Mouse (Mus musculus) megakaryocyte, embryonic 14.5 days (primary cell): ENCODE measurements at regions not wholly inside any gene's neighbourhood (a gene's known extent, or its start where the extent isn't known, plus 50 kb on each side); places are given as distances from the start of the nearest gene placed in this dataset.

Experiments used
- H3K27me3 ChIP-seq: replicated peaks from 2 replicates; pipeline ENCODE3; 2012; ENCODE audit warnings: inconsistent platforms
- H3K36me3 ChIP-seq: replicated peaks from 2 replicates; pipeline ENCODE3; 2012; ENCODE audit warnings: low read length, inconsistent platforms, mixed read lengths
- H3K4me1 ChIP-seq: 2 replicates; pipeline ENCODE4 v1.6.1; 2012; ENCODE audit warnings: inconsistent platforms
- H3K4me3 ChIP-seq: replicated peaks from 2 replicates; pipeline ENCODE3; 2012; ENCODE audit warnings: moderate library complexity, mild to moderate bottlenecking, inconsistent platforms
- H3K9me3 ChIP-seq: 2 replicates; pipeline ENCODE4 v1.6.1; 2012; ENCODE audit warnings: inconsistent platforms
- FLI1 ChIP-seq: IDR thresholded peaks from 2 replicates; pipeline ENCODE4 v1.6.1; 2012; ENCODE audit warnings: low read length, inconsistent platforms, mixed read lengths
- GATA1 ChIP-seq: IDR thresholded peaks from 3 replicates; pipeline ENCODE4 v1.6.1; 2012; ENCODE audit warnings: mixed read lengths, low read length, inconsistent platforms, borderline replicate concordance

DNA sequence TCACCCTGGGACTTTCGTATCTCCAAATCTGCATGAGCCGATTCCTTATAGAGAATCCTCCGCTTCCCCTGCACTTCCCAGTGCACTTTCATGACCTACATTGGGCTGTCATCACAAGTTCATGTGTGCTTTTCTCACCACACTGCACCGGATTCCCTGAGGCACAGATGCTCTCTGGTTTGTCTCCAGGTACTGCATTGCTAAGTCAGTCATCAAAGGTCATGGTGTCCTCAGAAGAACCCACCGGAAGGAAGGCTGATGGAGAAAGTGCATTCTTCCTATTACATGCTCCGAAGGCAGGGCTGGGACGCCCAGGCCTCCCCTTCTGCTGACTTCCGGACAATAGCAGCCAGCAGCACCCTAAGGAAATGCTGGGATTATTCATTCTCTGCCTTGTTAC is 116.1 kb upstream of the Aldh1b1 start:
- peaks cover 20% of the 10 kb centered on the region for H3K27me3 ChIP-seq
- H3K4me3 ChIP-seq: no peak overlapping the region
- H3K9me3 ChIP-seq: no peaks in the 10 kb centered on the region
- TF ChIP-seq GATA1 (no peak), FLI1 (no peak)
- H3K36me3 ChIP-seq: no peaks in the 10 kb centered on the region
- no peaks in the 10 kb centered on the region for H3K4me1 ChIP-seq

DNA sequence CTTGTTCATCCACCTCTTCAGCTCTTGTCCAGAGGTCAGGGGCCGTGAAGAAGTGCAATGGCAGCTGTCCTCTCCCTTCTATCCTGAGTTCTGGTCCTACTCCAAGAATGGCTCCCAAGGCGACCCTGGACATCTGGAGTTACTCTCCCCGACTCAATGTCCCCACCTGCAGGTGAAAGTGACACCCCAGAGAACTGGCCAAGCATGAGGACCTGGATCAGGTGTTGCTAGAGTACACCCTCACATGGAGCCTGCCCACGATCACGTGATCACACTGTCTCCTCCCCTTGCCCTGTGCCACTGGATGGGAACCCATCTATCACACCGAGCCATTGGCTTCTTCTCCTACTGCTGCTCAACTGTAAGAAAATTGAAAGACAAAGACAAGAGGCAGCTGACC is 122.7 kb upstream of the Aldh1b1 start:
- TF ChIP-seq GATA1: no peak
- no peak for TF ChIP-seq FLI1
- Histone ChIP-seq H3K9me3 (no peaks in the 10 kb centered on the region), H3K36me3 (no peaks in the 10 kb centered on the region), H3K27me3 (peaks cover 20% of the 10 kb centered on the region), H3K4me3 (no peak overlapping the region), H3K4me1 (no peaks in the 10 kb centered on the region)

DNA sequence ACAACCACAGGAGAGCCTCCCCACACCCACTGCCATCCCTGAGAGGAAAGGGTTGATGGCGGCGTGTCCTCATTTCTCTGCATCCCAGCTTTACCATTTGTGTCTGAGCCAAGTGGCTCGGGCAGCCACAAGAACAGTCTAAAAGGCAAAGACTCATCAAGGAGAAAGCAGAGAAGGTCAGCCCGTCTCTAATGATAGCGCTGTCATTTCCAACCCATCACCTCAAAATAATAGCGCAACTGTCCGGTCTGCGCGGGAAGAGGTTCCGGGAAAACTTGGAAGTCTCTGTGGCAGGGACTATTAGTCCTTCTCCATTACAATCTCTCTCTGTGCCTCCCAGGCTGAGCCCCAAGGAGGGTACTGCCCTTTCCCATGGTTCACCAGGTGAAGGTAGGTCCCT is 124.5 kb upstream of the Aldh1b1 start:
- TF ChIP-seq GATA1: no peak
- TF ChIP-seq FLI1: no peak
- Histone ChIP-seq H3K36me3 (no peaks in the 10 kb centered on the region), H3K9me3 (no peaks in the 10 kb centered on the region), H3K4me3 (no peak overlapping the region), H3K4me1 (no peaks in the 10 kb centered on the region), H3K27me3 (peaks cover 20% of the 10 kb centered on the region)

DNA sequence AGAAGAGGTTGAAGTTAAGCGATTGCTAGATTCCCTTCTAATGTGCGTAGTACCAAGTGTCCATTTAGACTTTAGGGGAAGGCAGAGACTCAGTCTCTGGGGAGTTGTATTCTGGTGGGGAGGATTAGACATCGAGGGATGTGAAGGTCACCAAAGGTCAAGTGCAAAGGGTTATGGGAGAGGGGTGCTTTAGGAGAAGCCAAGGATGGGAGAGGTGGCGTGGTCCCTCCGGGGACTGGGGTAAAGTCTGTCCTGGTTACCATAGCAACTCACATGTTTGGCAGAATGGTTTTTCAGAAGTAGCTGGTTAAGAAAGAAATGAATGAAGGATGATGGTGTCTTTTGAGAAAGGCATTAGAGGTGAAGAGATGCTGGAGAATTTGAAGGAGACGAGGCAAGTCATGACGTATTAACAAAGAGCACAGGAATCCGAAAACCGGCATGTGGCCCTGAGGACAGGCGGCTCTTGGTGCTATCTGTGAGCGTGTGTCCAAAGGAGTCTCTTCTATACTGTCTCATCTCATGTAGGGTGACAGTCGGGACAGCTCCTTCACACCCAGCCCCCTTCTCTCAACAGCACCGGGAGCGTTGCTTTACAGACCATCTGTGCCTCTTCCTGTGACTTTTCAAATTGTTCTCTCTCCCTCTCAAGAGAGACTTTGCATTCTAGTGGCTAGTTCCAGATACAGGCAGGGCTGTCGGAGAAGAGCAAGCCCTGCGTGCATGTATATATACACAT is 125.6 kb upstream of the Aldh1b1 start:
- Histone ChIP-seq H3K4me1 (no peaks in the 10 kb centered on the region), H3K36me3 (no peaks in the 10 kb centered on the region), H3K27me3 (peaks cover 20% of the 10 kb centered on the region), H3K9me3 (no peaks in the 10 kb centered on the region), H3K4me3 (no peak overlapping the region)
- TF ChIP-seq GATA1 (no peak), FLI1 (no peak)

DNA sequence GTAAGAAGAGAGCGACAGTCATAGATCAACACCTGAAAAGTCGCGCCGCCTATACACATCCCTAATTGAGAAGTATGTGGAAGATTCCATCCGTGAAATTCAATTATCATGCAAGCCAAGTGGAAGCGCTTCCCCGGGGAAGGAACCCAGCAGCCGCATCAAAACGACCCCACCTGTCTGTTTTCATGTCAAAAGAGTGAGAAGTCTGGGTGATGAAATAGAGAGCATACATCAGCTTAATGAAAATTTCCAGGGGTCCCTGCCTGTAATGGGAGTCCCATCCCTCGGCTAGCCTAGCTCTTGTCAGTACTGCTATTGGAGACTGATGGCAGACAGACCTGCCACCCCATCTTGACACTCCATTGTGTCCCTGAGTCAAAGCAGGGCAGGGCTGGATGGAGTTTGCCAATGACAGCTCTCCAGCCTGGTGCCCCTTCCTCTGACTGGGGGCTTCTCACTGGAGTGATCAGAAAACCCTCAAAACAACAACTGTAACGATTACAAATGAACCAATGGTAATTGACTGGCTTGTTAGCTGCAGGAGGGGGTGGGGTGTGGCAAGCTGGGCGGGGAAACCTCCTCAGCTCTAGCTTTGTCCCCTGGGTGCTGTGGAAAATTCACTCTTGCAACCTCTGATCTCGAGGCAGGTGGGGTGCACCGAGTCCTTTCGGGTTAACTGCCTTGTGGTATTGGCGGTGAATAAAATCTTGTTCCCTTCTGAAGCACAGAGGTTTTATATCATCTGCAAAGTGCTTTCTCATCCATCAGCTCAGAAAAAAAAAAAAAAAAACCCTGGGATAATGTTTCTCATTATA is 126.4 kb upstream of the Aldh1b1 start:
- TF ChIP-seq GATA1: no peak
- TF ChIP-seq FLI1: no peak
- no peaks in the 10 kb centered on the region for H3K4me1 ChIP-seq
- peaks cover 20% of the 10 kb centered on the region for H3K27me3 ChIP-seq
- H3K4me3 ChIP-seq: no peak overlapping the region
- H3K9me3 ChIP-seq: no peaks in the 10 kb centered on the region
- H3K36me3 ChIP-seq: no peaks in the 10 kb centered on the region

DNA sequence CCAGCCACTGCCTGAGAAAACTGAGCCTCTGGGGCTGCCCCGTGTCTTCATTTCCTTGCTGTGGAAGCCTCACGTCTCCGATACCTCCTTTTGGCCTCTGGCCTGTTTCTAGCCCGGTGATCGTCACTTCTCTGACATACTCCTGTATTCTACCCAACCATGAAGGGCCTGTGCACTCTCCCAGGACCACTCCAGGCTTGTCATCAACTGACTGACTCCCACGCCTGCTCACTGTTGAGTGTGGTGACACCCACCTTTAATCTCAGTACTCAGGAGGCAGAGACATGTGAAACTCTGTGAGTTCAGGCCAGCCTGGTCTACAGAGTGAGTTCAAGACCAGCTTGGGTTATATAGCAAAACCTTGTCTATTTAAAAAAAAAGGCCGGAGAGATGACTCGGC is 132.1 kb upstream of the Shb start:
- TF ChIP-seq FLI1 (no peak), GATA1 (no peak)
- Histone ChIP-seq H3K4me1 (no peaks in the 10 kb centered on the region), H3K9me3 (no peaks in the 10 kb centered on the region), H3K36me3 (no peaks in the 10 kb centered on the region), H3K27me3 (peaks cover 4% of the 10 kb centered on the region), H3K4me3 (no peak overlapping the region)

DNA sequence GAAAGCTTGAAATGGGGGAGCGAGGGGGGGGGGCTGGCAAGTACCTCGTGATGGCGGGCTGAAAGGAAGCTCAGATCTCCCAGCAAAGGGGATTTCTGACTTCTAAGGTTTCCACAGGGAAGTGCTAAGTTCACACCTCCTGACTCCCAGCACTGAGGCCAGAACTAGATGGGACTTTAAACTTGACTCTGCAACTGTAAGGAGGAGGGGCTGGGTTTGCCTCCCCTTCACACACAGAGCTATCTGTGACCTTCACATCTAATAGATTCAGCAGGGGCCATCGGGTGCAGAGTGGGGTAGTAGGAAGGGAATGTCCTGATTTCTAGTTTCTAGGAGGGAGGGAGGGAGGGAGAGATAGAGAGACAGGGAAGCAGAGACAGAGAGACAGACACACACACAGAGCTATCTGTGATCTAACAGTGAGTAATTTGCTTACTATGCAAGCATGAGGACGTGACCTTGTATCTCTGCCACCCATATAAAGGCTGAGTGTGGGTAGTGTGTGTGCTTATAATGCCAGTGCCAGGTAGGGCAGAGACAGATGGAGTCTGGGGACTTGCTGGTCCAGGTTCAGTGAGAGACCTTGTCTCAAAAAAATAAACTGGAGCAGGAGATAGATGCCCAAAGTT is 125.2 kb upstream of the Shb start:
- H3K4me1 ChIP-seq: no peaks in the 10 kb centered on the region
- H3K27me3 ChIP-seq: peaks cover 5% of the 10 kb centered on the region
- H3K9me3 ChIP-seq: peaks cover 3% of the 10 kb centered on the region; the same call in 1 of the 2 replicates
- TF ChIP-seq FLI1 (no peak), GATA1 (no peak)
- H3K4me3 ChIP-seq: no peak overlapping the region
- no peaks in the 10 kb centered on the region for H3K36me3 ChIP-seq

DNA sequence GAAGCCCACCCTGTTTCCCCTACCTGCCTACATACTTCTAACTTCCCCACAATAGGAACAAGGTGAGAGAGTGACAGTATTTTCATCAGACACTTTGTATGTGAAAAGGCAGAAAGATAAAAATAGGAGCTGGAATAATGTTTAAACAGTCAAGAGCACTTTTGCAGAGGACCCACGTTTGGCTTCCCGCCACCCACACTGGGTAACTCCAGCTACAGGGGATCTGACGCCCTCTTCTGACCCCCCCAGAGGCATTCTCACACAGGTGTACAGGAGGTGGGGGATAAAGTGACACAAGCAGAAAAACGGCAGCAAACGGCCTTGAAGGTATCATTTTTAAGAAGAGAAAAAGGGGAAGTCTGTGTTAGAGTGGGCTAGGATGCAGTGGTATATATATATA is 123.5 kb upstream of the Shb start:
- Histone ChIP-seq H3K9me3 (peaks cover 3% of the 10 kb centered on the region; the same call in 1 of the 2 replicates), H3K4me3 (no peak overlapping the region), H3K27me3 (peaks cover 1% of the 10 kb centered on the region), H3K36me3 (no peaks in the 10 kb centered on the region), H3K4me1 (no peaks in the 10 kb centered on the region)
- TF ChIP-seq GATA1: no peak
- TF ChIP-seq FLI1: no peak

DNA sequence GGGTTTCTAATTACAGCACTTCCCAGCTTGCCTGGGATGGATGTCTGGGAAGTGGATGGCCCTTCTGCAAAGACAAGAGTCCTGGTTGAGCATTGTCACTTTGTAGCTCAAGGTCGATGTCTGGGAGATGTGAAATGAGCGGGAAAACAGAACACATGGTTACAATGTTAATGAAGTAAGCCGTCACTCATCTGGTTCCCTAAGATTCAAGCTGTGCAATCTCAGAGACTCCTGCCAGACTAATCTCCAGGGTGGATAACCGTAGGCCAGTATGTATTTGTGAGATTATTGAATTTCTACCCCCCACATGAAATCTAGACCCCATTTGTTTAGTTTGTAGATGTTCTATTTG is 122.5 kb upstream of the Shb start:
- peaks cover 1% of the 10 kb centered on the region for H3K27me3 ChIP-seq
- TF ChIP-seq FLI1: no peak
- no peak for TF ChIP-seq GATA1
- H3K9me3 ChIP-seq: peaks cover 11% of the 10 kb centered on the region; the same call in 1 of the 2 replicates
- no peaks in the 10 kb centered on the region for H3K36me3 ChIP-seq
- no peak overlapping the region for H3K4me3 ChIP-seq
- no peaks in the 10 kb centered on the region for H3K4me1 ChIP-seq

DNA sequence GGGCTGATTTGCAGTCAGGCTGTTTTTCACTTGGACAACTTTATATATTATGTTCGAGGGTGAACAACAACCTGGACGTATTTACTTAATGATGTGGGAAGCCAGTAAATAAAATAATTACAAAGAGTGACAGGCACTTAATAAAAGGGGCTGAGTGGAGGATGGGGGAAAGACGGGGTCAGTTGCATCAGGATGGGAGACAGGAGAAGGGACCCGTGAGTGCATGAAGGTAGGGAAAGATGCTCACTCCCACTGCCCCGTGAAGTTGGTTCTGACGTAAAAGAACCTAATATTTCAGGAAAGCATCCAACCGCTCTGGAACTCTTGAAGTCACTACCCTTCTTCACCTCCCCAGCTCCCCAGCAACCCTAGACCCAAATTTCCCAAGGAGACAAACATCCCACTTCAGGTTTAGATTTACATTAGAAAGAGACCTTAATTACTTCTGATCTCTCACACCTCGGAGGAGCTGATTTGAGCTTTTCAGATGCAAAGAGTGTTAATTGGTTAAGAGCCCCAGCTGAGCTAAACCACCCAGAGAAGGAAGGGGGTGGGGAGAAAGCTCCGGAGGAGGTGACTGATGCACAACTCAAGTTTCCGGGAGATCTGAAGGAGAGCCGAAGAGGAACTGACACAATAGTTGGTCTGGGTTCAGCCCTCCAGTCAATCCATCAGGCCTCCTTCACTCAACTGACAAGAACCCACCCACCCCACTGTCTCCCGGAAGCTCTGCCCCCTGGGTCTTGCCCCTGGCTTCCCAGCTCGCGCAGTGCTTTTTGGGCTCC is 121.9 kb upstream of the Shb start:
- TF ChIP-seq FLI1 (no peak), GATA1 (no peak)
- Histone ChIP-seq H3K4me3 (no peak overlapping the region), H3K4me1 (no peaks in the 10 kb centered on the region), H3K9me3 (peaks cover 14% of the 10 kb centered on the region; the same call in 1 of the 2 replicates), H3K36me3 (no peaks in the 10 kb centered on the region), H3K27me3 (peaks cover 1% of the 10 kb centered on the region)
